Mouse (Mus musculus): ENCODE data around the gene Ephx4. TPM values are rescaled to one million over a fixed set of nuclear protein-coding genes. Genes with fewer than 3 reads are reported as not detected.

The Ephx4 gene
- polyA plus RNA-seq (2015; fragmentation: Nextera tagmentation; extraction: Ambion mirVana) = 1.5 and 1.6 TPM in 2 replicates

GRCm38 (mm10) chr5:107402436-107402835 is at the start of gene Ephx4:
Gene Ephx4 (plus strand): TSS chr5:107402736.
- H3K36me3 ChIP-seq (ENCODE audit: control insufficient read depth, insufficient read depth) = no peaks in the 10 kb centered on the region
- no peak within 1 kb of the TSS for H3K27ac ChIP-seq (ENCODE audit: low read length)
- peak within 1 kb of the TSS; percentile 99 for H3K4me2 ChIP-seq (ENCODE audit: low read depth, low read length)
- no peaks in the 10 kb centered on the region for H3K9me3 ChIP-seq (replicated peaks; ENCODE audit: control insufficient read depth, low read length)
- no peak for ATAC-seq (replicated peaks; ENCODE audit: extremely low read depth, insufficient read depth, low FRiP score)
- H3K27me3 ChIP-seq (ENCODE audit: control insufficient read depth, insufficient read depth, low read length) = peaks cover 12% of the 10 kb centered on the region
- WGBS = 28% methylated on average over 5 of the region's 5 CpGs
- H3K9ac ChIP-seq (ENCODE audit: low read length) = peak within 1 kb of the TSS; percentile 76
- peaks cover 7% of the 10 kb centered on the region for H3K4me1 ChIP-seq (ENCODE audit: control insufficient read depth, insufficient read depth, low read length)
- peak within 1 kb of the TSS; percentile 75 for H3K4me3 ChIP-seq (ENCODE audit: low read length)

GRCm38 (mm10) chr5:107353981-107354380 is 48.6 kb upstream of the Ephx4 start:
- H3K27ac ChIP-seq (ENCODE audit: low read length) = no peak overlapping the region
- no peak for ATAC-seq (replicated peaks; ENCODE audit: extremely low read depth, insufficient read depth, low FRiP score)
- no peaks in the 10 kb centered on the region for H3K27me3 ChIP-seq (ENCODE audit: control insufficient read depth, insufficient read depth, low read length)
- WGBS = 58% methylated on average over 3 of the region's 3 CpGs
- no peaks in the 10 kb centered on the region for H3K9me3 ChIP-seq (replicated peaks; ENCODE audit: control insufficient read depth, low read length)
- no peak overlapping the region for H3K4me2 ChIP-seq (ENCODE audit: low read depth, low read length)
- no peaks in the 10 kb centered on the region for H3K4me1 ChIP-seq (ENCODE audit: control insufficient read depth, insufficient read depth, low read length)
- no peak overlapping the region for H3K9ac ChIP-seq (ENCODE audit: low read length)
- no peak overlapping the region for H3K4me3 ChIP-seq (ENCODE audit: low read length)
- H3K36me3 ChIP-seq (ENCODE audit: control insufficient read depth, insufficient read depth) = no peaks in the 10 kb centered on the region

GRCm38 (mm10) chr5:107355801-107356200 is 46.7 kb upstream of the Ephx4 start:
- Histone ChIP-seq H3K4me1 (ENCODE audit: control insufficient read depth, insufficient read depth, low read length) (peaks cover 3% of the 10 kb centered on the region; the same call in 1 of the 2 replicates), H3K9me3 (replicated peaks; ENCODE audit: control insufficient read depth, low read length) (no peaks in the 10 kb centered on the region), H3K9ac (ENCODE audit: low read length) (no peak overlapping the region), H3K4me3 (ENCODE audit: low read length) (no peak overlapping the region), H3K36me3 (ENCODE audit: control insufficient read depth, insufficient read depth) (no peaks in the 10 kb centered on the region), H3K27ac (ENCODE audit: low read length) (no peak overlapping the region), H3K4me2 (ENCODE audit: low read depth, low read length) (no peak overlapping the region), H3K27me3 (ENCODE audit: control insufficient read depth, insufficient read depth, low read length) (no peaks in the 10 kb centered on the region)
- 40% methylated on average over 1 of the region's 1 CpGs for WGBS
- ATAC-seq (replicated peaks; ENCODE audit: extremely low read depth, insufficient read depth, low FRiP score) = no peak

- no peaks in the 10 kb centered on the region for H3K9me3 ChIP-seq (replicated peaks; ENCODE audit: control insufficient read depth, low read length)
- no peaks in the 10 kb centered on the region for H3K36me3 ChIP-seq (ENCODE audit: control insufficient read depth, insufficient read depth)
- H3K27me3 ChIP-seq (ENCODE audit: control insufficient read depth, insufficient read depth, low read length) = no peaks in the 10 kb centered on the region
- no peak overlapping the region for H3K4me2 ChIP-seq (ENCODE audit: low read depth, low read length)
- no peak overlapping the region for H3K27ac ChIP-seq (ENCODE audit: low read length)
- peaks cover 3% of the 10 kb centered on the region; the same call in 1 of the 2 replicates for H3K4me1 ChIP-seq (ENCODE audit: control insufficient read depth, insufficient read depth, low read length)
- WGBS = 82% methylated on average over 8 of the region's 8 CpGs
- H3K4me3 ChIP-seq (ENCODE audit: low read length) = no peak overlapping the region
- ATAC-seq (replicated peaks; ENCODE audit: extremely low read depth, insufficient read depth, low FRiP score) = no peak
- no peak overlapping the region for H3K9ac ChIP-seq (ENCODE audit: low read length)
Measured at GRCm38 (mm10) chr5:107357723-107358122, 44.8 kb upstream of the Ephx4 start.

- no peaks in the 10 kb centered on the region for H3K9me3 ChIP-seq (replicated peaks; ENCODE audit: control insufficient read depth, low read length)
- H3K4me3 ChIP-seq (ENCODE audit: low read length) = peak overlapping the region; percentile 66
- under 1% methylated on average over 33 of the region's 40 CpGs for WGBS
- no peaks in the 10 kb centered on the region for H3K36me3 ChIP-seq (ENCODE audit: control insufficient read depth, insufficient read depth)
- peak overlapping the region; percentile 63 for H3K4me2 ChIP-seq (ENCODE audit: low read depth, low read length)
- peaks cover 3% of the 10 kb centered on the region; the same call in 1 of the 2 replicates for H3K4me1 ChIP-seq (ENCODE audit: control insufficient read depth, insufficient read depth, low read length)
- H3K27ac ChIP-seq (ENCODE audit: low read length) = peak overlapping the region; percentile 73
- peak; percentile 94 for ATAC-seq (replicated peaks; ENCODE audit: extremely low read depth, insufficient read depth, low FRiP score)
- H3K27me3 ChIP-seq (ENCODE audit: control insufficient read depth, insufficient read depth, low read length) = no peaks in the 10 kb centered on the region
- H3K9ac ChIP-seq (ENCODE audit: low read length) = peak overlapping the region; percentile 69
Measured at GRCm38 (mm10) chr5:107359395-107360053, 43.0 kb upstream of the Ephx4 start.

- WGBS = 31% methylated on average over 9 of the region's 9 CpGs
- ATAC-seq (replicated peaks; ENCODE audit: extremely low read depth, insufficient read depth, low FRiP score) = no peak
- H3K27me3 ChIP-seq (ENCODE audit: control insufficient read depth, insufficient read depth, low read length) = no peaks in the 10 kb centered on the region
- H3K9ac ChIP-seq (ENCODE audit: low read length) = peak overlapping the region; percentile 69
- peak overlapping the region; percentile 73; the same call in 1 of the 2 replicates for H3K27ac ChIP-seq (ENCODE audit: low read length)
- no peaks in the 10 kb centered on the region for H3K36me3 ChIP-seq (ENCODE audit: control insufficient read depth, insufficient read depth)
- peak overlapping the region; percentile 66 for H3K4me3 ChIP-seq (ENCODE audit: low read length)
- peak overlapping the region; percentile 63 for H3K4me2 ChIP-seq (ENCODE audit: low read depth, low read length)
- no peaks in the 10 kb centered on the region for H3K9me3 ChIP-seq (replicated peaks; ENCODE audit: control insufficient read depth, low read length)
- H3K4me1 ChIP-seq (ENCODE audit: control insufficient read depth, insufficient read depth, low read length) = peaks cover 3% of the 10 kb centered on the region; the same call in 1 of the 2 replicates
Measured at GRCm38 (mm10) chr5:107360054-107360730, 42.3 kb upstream of the Ephx4 start.

GRCm38 (mm10) chr5:107370040-107370439 is 32.5 kb upstream of the Ephx4 start:
- Histone ChIP-seq H3K4me2 (ENCODE audit: low read depth, low read length) (no peak overlapping the region), H3K9me3 (replicated peaks; ENCODE audit: control insufficient read depth, low read length) (peaks cover 2% of the 10 kb centered on the region; the same call in 1 of the 2 replicates), H3K36me3 (ENCODE audit: control insufficient read depth, insufficient read depth) (peaks cover 2% of the 10 kb centered on the region; the same call in 1 of the 2 replicates), H3K9ac (ENCODE audit: low read length) (no peak overlapping the region), H3K27me3 (ENCODE audit: control insufficient read depth, insufficient read depth, low read length) (no peaks in the 10 kb centered on the region), H3K4me1 (ENCODE audit: control insufficient read depth, insufficient read depth, low read length) (no peaks in the 10 kb centered on the region), H3K4me3 (ENCODE audit: low read length) (no peak overlapping the region), H3K27ac (ENCODE audit: low read length) (no peak overlapping the region)
- ATAC-seq (replicated peaks; ENCODE audit: extremely low read depth, insufficient read depth, low FRiP score) = no peak
- WGBS = 73% methylated on average over 3 of the region's 3 CpGs

- no peak overlapping the region for H3K27ac ChIP-seq (ENCODE audit: low read length)
- ATAC-seq (replicated peaks; ENCODE audit: extremely low read depth, insufficient read depth, low FRiP score) = no peak
- 80% methylated on average over 5 of the region's 5 CpGs for WGBS
Measured at GRCm38 (mm10) chr5:107371335-107371734, 31.2 kb upstream of the Ephx4 start.

GRCm38 (mm10) chr5:107373256-107373655 is 29.3 kb upstream of the Ephx4 start:
- H3K27ac ChIP-seq (ENCODE audit: low read length) = no peak overlapping the region
- no peak overlapping the region for H3K9ac ChIP-seq (ENCODE audit: low read length)
- no peaks in the 10 kb centered on the region; the same call in 1 of the 2 replicates for H3K36me3 ChIP-seq (ENCODE audit: control insufficient read depth, insufficient read depth)
- 78% methylated on average over 4 of the region's 4 CpGs for WGBS
- no peaks in the 10 kb centered on the region for H3K27me3 ChIP-seq (ENCODE audit: control insufficient read depth, insufficient read depth, low read length)
- H3K4me3 ChIP-seq (ENCODE audit: low read length) = no peak overlapping the region
- H3K4me1 ChIP-seq (ENCODE audit: control insufficient read depth, insufficient read depth, low read length) = peaks cover 4% of the 10 kb centered on the region; the same call in 1 of the 2 replicates
- H3K4me2 ChIP-seq (ENCODE audit: low read depth, low read length) = no peak overlapping the region
- no peak for ATAC-seq (replicated peaks; ENCODE audit: extremely low read depth, insufficient read depth, low FRiP score)
- no peaks in the 10 kb centered on the region for H3K9me3 ChIP-seq (replicated peaks; ENCODE audit: control insufficient read depth, low read length)

More at GRCm38 (mm10) chr5:107371335-107371734, 31.2 kb upstream of the Ephx4 start:
- Histone ChIP-seq H3K4me3 (ENCODE audit: low read length) (no peak overlapping the region), H3K36me3 (ENCODE audit: control insufficient read depth, insufficient read depth) (no peaks in the 10 kb centered on the region; the same call in 1 of the 2 replicates), H3K4me2 (ENCODE audit: low read depth, low read length) (no peak overlapping the region), H3K27me3 (ENCODE audit: control insufficient read depth, insufficient read depth, low read length) (no peaks in the 10 kb centered on the region), H3K9me3 (replicated peaks; ENCODE audit: control insufficient read depth, low read length) (no peaks in the 10 kb centered on the region), H3K4me1 (ENCODE audit: control insufficient read depth, insufficient read depth, low read length) (no peaks in the 10 kb centered on the region), H3K9ac (ENCODE audit: low read length) (no peak overlapping the region)
